Mouse (Mus musculus): Measurements from ENCODE around the gene B4galnt3.

DNA sequence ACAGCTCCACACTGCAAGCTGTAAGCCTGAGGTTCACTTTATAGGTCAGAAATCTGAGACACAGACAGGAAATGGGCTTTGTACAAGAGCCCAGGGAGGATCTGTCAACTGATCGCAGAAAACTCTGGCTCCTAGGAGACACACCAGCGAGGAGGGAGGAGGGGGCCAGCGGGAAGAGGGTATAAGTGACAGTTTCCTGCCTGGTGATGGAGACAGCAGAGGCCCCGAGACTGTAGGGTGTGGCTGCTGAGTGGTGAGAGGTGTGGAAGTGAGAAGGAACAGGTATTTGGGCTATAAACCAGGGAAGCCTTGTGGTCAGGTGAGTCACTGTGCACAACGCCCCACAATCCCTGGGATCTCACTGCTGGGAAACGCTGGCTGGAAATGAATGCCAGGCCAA is 30.2 kb downstream of the B4galnt3 start:
- TF ChIP-seq CTCF (IDR thresholded peaks at IDR 0.05; ENCODE audit: extremely low read depth, insufficient read length, insufficient replicate concordance, low read depth, low read length) (no peak), POLR2A (IDR thresholded peaks at IDR 0.05; ENCODE audit: low read depth, low read length) (no peak)

Data from small intestine, adult 2 months (tissue).